Mouse (Mus musculus): ENCODE data around the gene 4833427G06Rik.
"Not testable (repeated sequence)": the region's sequence is repeated elsewhere in the genome, so short reads cannot be mapped to it uniquely, and the experiment has no call there.

The 4833427G06Rik gene

DNA sequence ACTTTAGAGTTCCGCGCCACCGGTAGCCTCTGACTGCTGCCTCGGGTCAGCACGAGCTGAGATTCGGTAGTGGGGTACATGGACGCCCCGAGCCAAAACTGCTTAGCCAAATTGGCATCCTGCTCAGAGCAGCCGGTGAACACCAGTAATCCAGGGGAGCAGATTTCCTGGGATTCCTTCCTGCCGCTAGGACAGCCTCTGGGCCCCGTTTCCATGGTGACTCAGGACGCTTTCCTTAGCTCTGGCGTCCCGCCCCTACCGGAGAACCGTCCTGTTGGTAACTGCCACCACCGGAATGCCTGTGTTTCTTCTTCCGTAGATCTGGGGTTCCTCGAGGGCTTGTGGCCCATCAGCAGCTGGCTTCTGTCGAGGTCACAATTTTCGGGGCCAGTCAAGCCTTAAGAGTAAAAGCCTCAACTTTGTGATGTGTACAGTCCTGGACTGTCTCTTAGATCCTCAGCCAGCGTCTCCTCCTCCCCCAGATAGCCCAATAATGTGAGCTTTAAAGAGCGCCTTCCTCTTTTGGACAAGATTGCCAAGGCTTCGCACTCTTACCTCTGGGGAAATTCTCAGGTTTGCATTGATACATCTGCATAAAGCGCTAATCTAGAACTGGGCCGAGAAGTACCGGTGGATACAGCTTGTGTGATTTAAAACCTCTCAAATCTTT lies at the start of gene 4833427G06Rik:
TSS of gene 4833427G06Rik (minus strand) at position 323 of the 670 bp plus-strand sequence.
- no peak for DNase-seq (ENCODE audit: extremely low read depth, low read depth, low spot score)

DNA sequence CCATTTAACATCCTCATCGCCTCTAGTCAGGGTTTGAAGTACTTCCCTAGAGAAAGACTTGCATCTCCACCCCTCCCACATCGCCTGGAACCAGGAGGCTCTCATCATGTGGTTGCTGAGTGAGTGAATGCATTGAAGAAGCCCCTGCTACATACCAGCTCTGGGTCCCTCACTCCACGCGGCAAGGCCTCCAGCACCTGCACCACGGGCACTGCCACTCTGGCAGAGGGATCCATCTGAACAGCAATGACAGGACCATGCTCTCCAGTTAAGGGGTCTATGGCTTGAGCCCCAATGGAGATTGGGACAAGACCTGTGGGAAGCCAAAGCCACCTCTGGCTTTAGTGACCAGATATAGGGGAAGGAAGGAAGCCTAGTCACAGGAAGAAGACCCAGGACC lies 45.4 kb upstream of the 4833427G06Rik start:
- no peak for DNase-seq (ENCODE audit: extremely low read depth, low read depth, low spot score)

DNA sequence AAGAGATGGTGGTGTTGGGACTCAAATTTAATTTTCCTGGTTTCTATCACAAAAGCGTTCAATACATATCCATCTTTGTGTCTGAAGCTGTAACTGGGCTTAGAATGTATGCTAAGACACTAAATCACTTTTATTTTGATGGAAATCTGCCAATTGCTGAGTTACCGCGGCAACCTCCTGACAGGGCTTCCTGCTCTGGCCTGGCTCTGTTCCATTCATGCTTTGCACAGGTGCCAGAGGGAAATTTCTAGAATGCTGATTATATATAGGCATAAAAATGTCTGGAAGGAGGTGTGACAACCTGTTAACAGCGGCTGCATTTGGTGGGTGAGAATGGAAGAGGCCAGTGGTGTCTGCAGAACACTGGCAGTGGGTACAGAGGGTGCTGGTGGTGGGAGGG lies 44.6 kb upstream of the 4833427G06Rik start:
- no peak for DNase-seq (ENCODE audit: extremely low read depth, low read depth, low spot score)

DNA sequence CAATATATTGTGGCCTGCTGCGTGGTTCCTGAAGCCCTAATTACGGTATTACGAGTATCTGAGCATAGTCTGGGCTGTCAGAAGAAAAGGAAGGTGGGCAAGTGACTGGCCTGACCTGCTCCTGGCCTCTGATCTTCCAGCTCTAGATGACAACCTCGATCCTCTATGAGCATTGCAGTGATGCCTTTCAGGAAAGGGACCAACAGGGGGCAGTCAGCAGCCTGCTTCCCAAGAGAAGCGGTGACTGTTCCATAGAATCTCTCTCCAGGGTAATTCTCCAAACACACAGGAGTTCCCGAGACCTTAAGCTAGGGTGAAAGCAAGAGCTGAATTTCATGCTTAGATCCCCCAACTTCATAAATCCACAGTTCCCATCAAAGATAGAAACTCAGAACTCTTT lies 42.3 kb upstream of the 4833427G06Rik start:
- DNase-seq (ENCODE audit: extremely low read depth, low read depth, low spot score), result no peak

DNA sequence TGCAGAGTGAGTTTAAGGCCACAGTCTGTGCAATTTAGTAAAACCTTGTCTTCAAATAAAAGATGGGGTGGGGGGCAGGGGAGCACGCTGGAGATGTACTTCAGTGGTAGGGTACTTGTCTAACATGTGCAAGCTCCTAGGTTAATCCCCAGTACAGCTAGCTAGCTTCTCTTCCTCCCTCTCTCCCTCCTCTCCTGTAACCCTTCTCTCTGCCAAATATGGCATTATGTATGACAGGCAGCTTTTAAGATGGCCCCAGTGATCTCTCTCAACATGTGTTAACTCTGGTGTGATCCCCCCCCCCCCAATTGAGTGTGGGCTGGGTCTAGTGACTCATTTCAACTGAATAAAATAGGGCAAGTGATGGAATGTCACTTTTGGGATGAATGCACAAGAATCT lies 41.6 kb upstream of the 4833427G06Rik start:
- DNase-seq (ENCODE audit: extremely low read depth, low read depth, low spot score), result no peak

DNA sequence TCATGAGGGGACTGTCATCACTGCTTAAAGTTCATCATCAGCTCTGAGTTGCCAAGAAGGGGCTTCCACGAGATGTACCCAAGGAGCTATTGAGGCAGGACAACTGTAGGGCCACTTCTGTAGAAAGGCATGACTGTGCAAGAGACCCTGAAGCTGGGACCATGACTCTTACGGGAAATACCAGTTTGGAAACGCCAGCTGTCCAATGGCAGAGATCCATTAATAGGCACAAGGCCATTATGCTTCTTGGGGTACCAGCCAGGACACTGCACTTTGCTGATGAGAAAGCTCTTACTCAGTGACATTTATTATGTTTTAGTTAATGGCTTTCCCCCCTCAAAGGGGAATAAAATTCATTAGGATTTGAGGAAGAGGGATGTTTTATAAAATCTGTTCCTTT lies 38.8 kb upstream of the 4833427G06Rik start:
- DNase-seq (ENCODE audit: extremely low read depth, low read depth, low spot score), result no peak

DNA sequence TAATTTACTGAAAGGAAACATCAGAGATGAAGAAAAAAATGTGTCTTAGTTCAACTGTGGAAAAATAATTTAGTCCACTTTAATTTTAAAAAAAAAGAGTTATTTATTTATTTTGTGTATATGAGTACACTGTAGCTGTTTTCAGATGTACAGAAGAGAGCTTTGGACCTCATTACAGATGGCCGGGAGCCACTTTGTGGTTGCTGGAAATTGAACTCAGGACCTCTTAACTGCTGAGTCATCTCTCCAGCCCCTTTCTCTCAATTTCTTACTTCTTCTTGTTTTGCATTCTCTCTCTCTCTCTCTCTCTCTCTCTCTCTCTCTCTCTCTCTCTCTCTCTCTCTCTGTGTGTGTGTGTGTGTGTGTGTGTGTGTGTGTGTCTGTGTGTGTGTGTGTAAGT lies 37.5 kb upstream of the 4833427G06Rik start:
- DNase-seq (ENCODE audit: extremely low read depth, low read depth, low spot score), result not testable (repeated sequence)

DNA sequence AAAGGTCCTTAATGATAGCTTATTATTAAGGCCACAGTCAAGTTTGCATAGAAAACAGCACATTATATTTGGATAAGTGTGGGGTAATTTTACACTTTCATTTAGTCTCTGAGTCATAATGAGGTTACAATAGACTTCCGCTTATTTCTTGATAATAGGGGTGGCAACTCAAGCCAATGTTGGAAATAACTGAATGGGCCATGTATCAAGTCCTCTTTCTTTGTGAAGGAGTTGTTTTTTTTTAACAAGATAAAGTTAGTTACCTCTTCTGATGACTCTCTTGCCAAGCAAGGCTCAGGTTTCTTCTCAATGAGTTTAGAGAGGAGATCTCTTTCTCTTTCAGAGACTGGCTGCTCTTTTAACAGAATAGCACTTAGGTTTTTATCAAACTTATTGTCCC lies 36.4 kb upstream of the 4833427G06Rik start:
- DNase-seq (ENCODE audit: extremely low read depth, low read depth, low spot score), result no peak

DNA sequence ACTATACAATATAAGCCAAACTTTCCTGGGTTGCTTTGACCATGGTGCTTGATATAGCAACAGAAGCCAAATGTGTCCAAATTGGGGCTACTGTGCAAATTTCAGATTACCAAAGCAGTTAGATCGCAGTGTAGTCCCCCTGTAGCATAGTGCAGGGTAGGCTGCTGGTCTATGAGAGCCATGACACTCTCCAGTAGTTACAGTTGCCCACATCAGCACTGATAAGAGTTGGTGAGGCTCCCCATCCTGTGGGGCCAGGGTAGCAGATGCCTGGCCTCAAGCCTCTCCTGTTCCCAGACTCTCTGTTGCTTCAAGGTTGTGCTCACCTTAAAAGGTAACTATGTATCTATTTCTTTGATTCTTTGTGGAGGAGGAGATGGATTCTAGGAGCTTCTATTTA lies 36.0 kb upstream of the 4833427G06Rik start:
- no peak for DNase-seq (ENCODE audit: extremely low read depth, low read depth, low spot score)

DNA sequence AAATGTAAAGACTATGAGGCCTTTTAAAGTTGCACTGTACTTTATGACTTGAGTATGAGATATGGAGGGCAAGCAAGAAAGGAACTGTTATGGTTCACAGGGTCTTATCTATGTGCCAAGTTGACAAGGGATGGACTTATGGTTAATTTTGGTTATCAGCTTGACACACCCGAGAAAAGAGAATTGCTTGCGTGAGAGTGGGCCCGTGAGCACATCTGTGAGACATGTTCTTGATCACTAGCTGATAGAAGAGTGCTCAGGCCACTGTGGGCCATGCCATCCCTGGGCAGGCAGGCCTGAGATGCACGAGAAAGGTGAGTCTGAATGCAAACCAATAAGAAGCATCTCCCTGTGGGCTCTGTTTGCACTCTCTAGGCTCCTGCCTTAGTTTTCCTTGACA lies 35.6 kb upstream of the 4833427G06Rik start:
- no peak for DNase-seq (ENCODE audit: extremely low read depth, low read depth, low spot score)

DNA sequence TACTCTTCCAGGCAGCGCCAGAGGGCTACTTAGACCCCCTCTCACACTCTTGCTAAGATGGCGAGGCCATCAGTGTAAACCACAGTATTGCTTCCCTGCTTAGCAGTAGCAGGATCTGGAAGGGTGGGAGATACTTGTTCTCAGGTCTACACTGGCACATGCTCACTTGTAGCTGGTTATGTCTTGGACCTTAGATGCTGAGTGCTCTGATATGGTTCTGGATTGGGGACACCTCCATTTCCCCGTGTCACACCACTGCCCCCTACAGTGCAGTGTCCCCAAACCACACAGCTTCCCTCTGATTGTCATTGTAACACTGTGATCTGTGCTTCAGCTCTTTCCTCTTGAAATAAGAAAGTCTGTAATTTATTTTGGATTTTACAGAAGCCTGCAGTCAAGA lies 35.1 kb upstream of the 4833427G06Rik start:
- DNase-seq (ENCODE audit: extremely low read depth, low read depth, low spot score), result no peak

DNA sequence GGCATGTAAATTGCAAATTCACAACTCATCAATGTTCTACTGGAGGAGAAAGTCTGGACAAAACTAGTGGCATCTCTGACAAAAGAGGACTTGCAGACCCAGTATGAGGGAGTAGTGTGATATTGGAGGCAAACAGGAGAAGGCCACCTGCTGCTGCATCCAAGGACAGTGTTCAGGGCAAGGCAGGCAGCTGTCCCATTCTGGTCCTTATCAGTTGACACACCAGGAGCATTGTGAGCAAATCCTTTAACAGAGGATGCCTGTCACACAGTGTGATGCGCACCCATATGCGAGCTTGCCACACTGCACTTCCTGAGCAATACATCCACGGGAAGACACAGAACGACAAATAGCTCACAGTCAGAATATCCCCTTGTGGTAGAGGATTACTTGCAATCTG lies 12.9 kb upstream of the 4833427G06Rik start:
- DNase-seq (ENCODE audit: extremely low read depth, low read depth, low spot score), result no peak

DNA sequence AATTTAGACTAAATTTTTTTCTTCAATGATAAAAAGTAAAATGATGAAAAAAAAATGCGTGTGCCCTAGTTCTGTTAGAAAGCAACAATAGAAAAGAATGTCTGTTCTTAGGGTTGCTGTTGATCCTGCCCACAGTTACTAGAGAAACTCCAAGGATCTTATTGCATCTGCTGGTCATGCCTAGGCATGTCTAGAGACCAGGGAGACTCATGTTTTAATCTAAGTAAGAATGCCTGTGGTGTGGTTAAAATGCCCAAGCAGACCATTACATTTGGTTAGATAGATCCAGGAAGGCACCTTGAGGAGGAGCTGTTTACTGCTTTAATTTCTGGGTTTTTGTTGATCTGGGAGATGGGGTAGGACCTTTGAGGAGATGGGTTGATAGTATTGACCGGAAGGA lies 3.9 kb upstream of the 4833427G06Rik start:
- no peak for DNase-seq (ENCODE audit: extremely low read depth, low read depth, low spot score)

DNA sequence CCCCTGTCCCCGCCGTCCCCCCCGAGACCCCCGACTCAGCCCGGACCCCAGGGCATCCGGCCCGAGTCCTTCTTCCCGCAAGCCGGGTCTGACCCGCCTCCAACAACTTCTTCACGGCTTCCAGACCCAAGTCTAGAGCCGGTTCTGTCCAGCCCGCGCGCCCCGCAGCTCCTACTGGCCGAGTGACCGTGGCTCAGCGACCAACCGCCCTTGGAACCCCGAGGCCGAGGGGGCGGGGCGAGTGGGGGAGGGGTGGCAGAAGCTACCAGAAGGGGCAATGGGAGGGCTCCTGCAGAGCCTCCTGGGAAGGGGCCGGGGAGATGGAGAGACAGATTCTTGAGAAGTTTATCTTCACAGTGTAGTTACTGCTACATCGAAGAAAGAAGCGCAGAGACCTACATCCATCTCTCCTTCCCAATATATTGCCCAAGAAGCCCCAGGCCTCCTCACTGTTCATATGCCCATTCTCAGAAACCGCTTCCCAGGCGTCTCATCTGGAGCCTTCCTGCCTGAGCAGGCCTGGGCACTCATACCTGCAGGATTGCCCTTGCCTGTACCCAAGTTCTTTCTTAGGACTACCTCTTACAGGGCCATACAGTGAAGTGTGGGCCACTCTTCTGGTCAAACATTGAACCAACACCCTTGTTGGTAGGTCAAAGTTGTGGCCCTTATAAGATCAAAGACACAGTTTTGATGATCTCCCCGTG lies 2.1 kb upstream of the 4833427G06Rik start:
- DNase-seq (ENCODE audit: extremely low read depth, low read depth, low spot score), result no peak

DNA sequence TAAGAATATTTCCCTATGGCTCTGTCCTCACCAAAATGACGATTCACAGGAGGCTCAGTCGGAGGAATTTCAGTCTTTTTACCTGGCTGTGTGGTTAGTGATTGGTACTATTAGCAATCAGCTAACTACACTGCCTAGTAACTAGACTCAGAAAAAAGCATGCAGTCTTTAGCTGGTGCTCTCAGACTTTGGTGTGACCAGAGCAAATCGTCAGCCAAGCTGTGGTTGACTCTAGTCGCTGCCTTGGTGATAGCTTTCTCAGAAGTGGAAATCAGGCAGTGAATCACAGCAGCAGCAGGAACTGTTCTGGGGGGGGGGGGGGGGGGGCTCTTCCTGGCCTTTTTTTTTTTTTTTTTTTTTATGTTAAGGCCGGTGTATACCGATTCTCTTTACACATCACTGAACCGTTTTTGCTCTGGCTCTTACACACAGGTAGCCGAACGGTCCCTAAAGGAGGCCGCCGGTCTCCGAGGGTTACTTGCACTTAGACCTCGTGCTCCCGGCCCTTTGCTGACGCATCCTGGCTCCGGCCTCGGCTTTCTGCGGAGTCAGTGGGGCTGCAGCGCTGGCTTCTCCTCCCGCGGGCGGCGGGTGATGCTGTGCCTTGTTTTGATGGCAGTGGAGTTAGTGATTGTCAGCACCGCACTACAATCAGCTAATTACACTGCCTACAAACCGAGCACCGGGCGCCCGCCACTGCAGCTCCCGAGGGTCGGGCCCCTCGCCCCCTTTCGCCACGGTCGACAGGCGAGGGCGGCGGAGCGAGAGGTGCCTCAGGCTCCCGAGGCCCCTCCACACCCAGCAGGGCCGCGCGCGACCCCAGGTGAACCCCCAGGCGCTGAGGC lies 1.3 kb upstream of the 4833427G06Rik start:
- no peak for DNase-seq (ENCODE audit: extremely low read depth, low read depth, low spot score)

DNA sequence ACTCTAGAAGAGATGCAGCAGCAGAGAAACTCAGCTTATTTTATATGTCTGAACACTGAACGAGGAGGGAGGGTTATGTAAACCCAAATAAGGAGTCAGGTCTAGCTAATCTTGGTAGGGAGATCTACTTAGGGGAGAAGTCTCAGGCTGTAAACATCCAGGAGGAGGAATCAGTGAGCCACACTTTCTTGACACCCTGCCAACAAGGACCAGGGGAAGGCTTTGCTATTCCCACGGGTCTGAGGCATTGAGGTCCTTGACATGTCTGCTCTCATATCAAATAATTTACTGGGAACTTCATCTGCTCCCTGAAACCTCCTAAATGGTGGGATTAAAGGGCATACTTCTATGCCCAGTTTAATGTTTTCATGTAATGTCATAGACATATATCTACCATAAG lies 5.6 kb downstream of the 4833427G06Rik start:
- no peak for DNase-seq (ENCODE audit: extremely low read depth, low read depth, low spot score)

DNA sequence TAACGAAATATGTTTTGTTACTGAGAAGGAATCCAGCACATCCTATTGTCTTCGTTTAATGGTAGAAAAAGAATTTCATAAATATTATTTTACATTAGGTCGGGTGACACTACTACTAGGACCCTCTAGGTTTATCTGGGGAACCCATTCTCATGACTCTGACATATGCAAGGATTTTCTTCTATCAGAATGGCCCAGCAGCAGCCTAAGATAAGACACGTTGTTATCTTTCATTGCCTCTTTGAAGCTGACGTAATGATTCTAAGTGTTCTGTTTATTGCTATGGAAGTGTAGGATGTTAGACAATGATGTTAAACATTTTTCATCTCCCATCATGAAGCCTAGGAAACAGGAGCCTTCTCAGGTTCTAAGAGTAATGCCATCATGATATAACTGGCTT lies 8.2 kb downstream of the 4833427G06Rik start:
- no peak for DNase-seq (ENCODE audit: extremely low read depth, low read depth, low spot score)

DNA sequence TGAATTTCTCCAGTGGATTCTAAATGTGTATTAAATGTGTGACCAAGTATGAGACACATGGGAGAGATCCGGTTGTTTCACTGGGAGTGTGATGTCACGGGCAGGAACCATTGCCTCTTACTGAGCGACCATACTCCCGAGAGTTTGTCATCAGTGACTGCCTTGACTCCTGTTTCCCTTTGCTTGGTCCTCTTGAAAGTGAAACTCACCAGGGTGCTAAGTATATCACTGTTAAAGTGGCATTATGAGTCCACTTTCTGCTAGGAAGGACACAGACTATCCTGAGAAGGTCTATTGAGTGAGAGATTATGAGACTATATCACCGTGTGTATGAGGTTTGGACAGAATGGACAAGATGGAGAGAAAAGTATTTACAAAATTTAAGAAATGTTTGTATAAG lies 20.3 kb downstream of the 4833427G06Rik start:
- DNase-seq (ENCODE audit: extremely low read depth, low read depth, low spot score), result no peak

DNA sequence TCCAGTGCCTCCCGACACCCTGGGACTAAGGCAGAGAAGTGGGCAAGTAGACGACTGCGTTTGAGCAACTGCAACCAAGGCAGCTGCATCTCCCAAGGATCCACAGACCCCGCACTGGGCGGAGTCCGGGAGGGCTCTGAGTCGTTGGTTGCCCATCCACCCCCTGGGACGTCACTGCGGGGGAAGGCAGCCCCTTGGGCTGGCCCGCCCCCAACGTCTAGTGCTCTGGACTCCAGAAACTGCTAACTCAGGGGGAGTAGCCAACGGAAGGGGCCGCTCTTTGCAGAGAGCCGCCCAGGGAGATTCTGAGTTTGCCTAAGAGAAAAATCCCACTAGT lies 24.9 kb downstream of the 4833427G06Rik start, which contains the start of gene Layn:
TSS of gene Layn (minus strand) at position 116 of the 337 bp plus-strand sequence.
- DNase-seq (ENCODE audit: extremely low read depth, low read depth, low spot score), result no peak

DNA sequence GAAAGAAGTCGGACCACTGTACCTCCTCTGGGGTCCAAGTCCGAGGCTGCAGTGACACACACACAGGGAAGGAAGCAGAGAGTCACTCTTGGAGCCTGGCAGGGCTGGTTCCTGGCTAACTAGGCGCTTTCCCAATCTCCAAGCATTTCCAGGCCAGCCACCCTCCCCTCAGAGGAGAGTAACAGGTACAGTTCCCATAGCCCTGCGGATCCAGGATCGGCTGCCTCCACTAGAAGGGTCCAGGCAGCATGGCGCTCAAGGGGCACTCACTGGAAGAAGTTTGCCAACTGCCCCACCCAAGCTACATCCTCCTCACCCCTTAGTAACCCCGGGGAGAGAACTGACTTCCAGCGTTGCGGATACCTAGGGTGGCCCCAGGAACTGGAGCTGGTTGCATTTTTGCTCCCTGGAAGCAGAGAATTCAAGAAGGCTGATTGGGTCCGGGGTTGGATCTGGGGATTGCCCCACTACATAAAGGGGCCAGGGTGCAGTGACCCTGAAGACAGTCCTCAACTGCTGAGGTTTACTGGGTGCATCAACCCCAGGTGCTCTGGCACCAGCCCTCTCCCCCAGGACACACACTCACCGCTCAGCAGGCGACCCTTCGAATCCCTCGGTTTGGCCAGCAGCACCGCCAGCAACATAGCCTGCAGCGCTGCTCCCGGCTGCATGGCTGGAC lies 25.4 kb downstream of the 4833427G06Rik start:
- no peak for DNase-seq (ENCODE audit: extremely low read depth, low read depth, low spot score)

DNA sequence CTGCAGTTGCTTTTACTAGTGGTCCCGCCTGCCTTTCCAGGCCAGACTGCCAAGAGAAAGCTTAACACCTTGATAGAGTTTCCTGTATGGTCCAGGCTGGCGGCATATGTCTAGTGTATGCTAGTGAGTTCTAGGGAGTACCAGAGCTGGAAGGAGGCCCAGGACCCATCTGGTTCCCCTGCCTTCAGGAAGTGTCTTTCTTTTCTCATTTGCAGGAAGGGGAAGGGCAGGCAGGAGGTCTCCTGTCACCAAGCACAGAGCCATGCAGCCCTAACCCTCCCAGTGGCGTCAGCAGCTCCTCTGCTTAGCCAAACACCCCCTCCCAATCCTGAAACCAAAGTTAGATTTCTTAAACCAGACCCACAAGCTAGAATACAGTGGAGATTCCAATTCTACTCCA lies 26.1 kb downstream of the 4833427G06Rik start:
- DNase-seq (ENCODE audit: extremely low read depth, low read depth, low spot score), result no peak

Data from fat pad, adult 2 months (tissue).